Mouse (Mus musculus): ENCODE measurements around the gene Tmem135.

Gene Tmem135

DNA sequence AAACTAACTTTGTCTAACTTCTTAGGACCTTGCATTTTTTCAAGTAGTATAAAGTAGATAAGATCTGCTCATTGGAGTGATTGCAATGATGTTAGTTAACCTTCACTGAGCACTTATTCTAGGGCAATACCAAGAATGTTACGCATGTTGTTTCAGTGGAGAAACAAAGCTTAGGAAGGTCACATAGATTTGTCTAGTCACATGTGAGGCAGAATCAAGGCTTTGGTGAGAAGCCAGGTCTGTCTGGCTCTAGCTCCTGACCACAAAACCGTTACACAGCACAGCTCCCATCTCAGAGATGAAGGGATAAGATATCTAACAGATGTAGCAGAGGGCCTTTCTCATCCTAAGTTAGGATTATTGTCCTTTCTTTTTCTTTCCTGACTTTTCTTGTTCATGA lies 13.4 kb downstream of the Tmem135 start:
- WGBS: 82% methylated on average over 2 of the region's 2 CpGs

DNA sequence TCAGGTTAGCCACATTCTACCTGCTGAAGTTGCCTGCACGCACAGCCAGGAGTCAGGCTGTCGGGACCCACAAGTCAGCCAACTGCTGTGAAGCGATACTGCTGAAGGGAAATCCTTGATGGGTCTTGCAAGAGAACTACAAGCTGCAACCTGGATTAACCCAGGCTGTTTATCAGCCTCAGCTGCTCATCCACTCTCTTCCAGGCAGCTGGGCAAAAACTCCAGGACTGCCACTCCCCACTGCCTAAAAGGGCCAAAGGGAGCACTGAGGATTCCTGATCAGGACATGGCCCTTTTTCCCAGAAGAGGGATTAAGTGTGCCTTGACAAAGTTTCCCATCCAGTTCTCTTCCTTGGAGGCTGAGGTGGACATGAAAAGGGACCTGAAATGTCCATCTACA lies 15.0 kb downstream of the Tmem135 start:
- 92% methylated on average over 3 of the region's 3 CpGs for WGBS

DNA sequence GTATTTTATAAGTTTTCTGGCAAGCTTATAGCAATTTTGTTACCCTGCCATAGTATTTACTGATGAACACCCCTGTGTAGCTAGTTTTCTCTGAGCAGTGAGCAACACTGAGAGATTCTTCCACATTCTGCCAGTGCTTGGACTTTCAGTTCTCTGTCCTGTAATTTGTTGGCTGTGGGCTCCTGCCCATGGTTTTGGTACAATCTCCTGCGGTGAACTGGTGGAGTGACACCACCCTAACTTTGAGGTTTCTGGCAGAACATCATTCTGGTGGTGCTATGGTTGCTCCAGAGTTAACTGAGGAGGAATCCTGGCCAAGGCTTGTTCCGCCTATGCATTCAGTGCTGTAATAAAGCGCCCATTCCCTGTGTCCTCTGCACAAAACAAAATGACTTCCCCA lies 21.1 kb downstream of the Tmem135 start:
- 92% methylated on average over 3 of the region's 3 CpGs for WGBS

DNA sequence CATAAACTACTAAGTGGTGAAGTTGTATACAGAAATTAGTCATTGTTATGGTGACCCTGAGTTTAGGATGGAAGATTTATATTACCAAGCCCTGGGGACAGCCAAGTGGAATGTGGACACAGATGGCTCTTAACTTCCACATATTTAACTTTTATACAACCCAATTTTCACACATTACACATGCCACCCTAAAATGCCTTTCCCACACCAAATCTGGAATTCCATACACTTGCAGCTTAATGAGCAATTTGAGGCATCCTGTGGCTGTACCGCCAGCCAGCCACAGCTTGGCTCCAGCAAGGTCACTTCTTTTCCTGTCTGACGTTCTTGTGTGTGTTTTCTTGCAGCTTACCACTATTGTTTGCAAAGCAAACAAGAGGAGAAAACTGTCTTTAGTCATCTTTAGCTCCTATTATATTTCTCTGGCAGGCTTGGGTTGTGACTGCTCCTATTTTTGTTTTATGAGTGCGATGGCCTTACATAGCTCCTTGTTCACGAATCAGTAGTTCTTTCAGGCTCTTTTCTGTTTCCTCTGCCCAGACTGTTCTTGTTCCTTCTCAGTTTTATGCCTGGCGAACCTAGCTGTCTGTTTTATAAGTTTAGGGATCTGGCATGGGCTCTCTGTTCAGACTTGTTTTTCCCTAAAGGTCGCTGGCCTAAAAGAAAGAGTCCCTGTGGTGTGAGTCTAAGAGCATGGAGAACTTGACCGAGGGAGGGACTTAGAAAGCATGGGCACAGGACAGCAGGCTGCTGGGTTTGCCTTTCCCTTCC lies 22.9 kb downstream of the Tmem135 start:
- 31% methylated on average over 7 of the region's 7 CpGs for WGBS

DNA sequence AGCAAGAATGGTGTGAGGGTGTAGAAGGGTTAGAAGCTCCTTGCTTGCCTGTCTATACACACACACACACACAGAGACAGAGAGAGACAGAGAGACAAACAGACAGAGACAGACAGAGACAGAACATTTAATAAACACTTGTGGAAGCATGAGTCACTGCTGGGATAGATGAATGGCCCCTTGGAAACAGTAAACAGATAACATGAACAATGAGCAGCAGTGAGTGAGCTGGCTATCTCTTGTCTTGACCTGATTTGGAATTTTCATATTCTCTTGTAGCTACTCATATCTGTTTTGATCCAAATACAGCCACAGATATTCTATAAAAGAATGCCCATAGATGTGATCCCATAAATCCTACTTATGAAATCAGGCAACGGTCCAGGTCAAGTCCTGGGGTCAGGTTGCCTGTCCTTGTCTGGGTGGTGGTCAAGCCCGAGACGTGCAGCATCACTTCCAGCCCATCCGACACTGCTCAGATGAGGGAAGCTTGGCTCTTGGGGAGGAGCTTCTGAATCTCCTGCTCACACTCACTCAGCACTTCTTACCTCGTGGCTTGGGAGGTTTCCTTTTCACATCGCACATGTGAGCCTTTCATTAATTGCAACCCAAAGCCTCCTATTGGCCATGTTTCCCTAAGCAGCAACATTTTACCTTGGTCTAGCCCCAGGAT lies 32.3 kb downstream of the Tmem135 start:
- 90% methylated on average over 6 of the region's 6 CpGs for WGBS

DNA sequence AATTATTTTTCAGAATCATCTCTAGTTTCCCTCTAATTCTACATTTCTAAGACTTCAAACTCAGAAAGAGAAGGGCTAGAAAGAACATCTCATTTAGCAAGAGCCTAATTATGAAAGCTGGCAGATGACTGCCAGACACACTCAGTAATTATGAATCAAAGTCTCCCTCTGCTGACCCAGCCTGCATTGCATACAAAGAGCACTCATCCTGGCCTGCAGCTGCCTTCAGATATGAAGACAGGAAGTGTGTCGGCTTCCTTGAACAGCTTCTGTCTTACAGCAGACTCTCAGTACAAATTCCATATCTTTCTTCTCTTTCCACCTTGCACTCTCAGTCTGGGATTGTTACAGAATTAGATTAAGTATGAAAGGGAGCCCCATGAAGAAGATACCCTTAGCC lies 33.1 kb downstream of the Tmem135 start:
- 40% methylated on average over 1 of the region's 1 CpGs for WGBS

DNA sequence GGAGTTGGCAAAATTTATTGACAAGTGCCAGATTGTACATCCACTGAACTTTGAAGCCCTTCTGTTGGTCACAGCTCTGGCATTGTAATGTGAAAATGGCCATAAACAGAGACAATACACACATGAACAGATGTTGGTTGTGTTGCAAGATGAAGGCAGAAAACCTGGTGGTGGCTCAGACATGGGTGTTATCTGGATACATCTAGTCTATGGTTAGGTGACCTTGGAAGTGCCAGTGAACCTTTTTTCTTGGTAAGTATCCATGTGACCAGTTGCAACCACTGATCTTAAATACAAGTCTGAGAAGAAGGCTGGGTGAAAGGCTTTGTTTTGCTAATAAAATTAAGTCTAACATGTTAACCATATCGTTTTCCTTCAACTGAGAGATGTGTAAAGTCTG lies 33.9 kb downstream of the Tmem135 start:
- WGBS: 91% methylated on average over 1 of the region's 1 CpGs

DNA sequence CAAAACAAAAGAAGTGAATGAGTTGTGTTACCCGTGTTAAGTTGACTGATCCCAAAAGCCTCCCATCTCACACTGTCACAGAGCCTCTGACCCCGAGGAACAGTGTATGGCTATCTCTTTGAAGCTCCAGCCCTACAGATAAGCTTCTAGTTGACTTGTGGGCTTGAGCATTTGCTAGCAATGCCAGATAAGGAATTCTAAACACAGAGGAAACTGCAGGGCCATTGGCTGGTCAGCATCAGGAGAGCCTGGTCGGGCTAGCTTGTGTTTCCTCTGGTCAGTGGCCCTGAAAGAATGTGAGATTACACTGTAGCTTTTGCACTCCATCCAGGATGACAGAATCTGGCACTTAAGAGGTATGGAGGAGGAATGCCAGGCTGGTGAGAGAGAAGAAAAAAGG lies 36.4 kb downstream of the Tmem135 start:
- whole genome bisulfite sequencing: 80% methylated on average over 3 of the region's 3 CpGs

DNA sequence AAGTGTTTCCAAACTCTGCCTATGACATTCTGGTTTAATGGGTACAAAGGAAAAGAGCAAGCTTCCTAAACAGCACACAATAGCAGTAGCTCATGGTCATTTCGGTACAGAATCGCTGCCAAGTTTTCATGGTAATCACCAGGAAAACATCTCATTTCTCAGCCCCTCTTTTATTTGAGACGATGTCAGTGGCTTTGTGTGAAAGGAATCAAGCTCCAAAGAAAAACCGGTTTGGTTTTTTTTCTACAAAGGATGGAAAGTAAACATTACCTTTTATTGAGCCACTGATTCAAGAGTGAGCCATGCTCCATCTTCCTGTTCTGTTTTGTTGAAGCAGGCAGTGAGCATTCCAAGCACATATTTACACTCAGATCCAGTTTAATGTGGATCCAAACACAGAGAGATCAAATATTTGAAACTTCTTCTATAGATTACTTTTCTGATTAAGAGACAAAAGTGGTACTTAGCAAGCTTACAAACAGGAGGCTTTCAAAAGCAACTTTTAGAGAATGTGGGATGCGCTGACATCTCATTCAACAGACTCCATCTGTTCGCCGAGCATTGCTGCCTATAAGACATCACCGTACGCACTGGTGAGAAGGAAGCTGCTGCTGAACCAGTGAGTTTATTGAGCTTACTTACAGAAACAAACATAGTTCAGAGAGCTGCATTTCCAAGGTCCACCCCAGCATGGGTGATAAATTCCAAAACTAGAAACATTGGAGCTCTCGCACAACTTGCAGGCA lies 38.7 kb downstream of the Tmem135 start:
- 58% methylated on average over 10 of the region's 10 CpGs for WGBS

DNA sequence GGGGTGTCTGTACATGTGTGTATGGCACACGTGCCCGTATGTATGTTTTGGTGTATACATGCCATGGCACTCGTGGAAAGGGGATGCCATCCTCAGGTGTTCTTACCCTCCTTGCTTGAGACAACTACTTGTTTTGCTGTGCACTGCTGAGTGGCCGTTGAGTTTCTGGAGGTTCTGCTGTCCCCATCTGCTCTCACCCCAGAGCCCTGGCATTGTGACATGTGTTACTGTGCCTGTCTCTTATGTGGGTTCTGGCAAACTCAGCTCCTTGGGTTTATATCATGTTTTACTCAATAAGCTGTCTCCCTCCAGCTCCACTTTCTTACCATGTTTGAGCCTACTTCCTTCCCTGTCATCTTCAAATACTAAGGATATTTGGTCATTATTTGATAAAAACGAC lies 40.0 kb downstream of the Tmem135 start:
- 87% methylated on average over 5 of the region's 5 CpGs for WGBS

DNA sequence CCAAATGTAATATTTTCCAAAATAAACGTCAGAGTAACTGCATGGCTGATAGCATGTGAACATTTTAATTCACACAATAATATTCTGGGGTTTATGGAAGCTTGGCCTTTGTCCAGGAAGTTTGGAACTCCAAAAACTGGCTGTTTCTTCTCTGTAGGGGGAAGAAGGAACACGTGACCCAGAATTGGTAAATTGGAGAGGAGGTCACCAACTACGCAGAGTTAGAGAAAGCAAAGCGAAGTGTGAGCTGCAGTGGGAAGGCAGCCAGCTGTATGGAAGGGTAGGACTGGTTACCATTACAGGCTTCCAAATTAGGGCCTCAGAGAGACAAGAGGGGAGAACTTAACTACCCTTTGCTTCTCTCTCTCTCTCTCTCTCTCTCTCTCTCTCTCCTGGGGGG lies 47.7 kb downstream of the Tmem135 start:
- WGBS: 78% methylated on average over 4 of the region's 4 CpGs

DNA sequence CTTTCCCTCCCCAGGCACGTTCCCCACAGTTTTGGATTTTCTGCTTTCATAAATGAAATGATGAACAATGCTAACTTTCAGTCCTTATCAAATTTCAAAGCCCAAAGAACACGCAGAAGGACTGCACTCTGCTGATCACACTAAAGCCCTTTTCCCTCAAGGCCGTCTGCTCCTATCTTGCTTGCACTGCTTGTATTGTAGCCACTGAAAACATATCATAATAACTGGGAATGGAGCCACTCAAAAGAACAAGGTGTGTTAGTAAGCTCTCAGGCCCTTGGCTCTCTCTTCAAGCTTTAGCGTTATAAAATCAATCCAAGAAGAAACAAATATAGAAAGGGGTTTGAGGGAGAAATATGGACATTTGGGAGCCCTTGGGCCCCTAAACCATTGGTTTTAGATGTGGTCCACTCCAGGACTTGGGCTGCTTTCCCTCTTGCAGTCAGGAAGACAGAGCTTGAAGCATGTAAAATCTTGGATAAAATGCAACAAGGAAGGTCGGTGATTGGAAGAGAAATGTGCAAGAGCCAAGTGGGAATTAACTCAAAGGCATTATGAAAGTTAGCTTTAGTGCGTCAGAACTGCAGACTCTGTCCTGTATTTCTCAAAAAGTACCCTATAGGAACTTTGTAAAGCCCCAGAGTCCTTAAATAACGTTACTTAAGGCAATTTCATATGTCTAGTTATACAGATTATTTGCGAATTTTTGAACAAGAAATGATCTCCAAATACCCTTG lies 48.3 kb downstream of the Tmem135 start:
- WGBS: 82% methylated on average over 8 of the region's 8 CpGs

DNA sequence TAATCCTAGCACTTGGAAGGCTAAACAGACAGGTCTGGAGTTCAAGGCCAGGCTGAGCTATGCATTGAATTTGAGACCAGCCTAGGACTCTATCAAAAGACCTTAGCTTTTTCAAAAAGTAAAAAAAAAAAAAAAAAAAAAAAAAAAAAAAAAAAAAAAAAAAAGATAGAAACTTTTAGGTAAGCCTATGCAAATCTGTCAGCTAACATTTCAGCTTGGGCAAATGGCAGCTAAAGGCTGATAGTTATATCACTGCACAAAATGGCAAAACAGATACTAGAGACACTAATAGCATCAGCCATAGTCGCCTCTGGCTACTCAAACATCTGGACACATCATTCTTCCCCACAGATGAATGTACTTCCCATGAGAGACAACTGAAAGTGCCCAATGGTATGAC lies 64.2 kb downstream of the Tmem135 start:
- 83% methylated on average over 1 of the region's 1 CpGs for WGBS

DNA sequence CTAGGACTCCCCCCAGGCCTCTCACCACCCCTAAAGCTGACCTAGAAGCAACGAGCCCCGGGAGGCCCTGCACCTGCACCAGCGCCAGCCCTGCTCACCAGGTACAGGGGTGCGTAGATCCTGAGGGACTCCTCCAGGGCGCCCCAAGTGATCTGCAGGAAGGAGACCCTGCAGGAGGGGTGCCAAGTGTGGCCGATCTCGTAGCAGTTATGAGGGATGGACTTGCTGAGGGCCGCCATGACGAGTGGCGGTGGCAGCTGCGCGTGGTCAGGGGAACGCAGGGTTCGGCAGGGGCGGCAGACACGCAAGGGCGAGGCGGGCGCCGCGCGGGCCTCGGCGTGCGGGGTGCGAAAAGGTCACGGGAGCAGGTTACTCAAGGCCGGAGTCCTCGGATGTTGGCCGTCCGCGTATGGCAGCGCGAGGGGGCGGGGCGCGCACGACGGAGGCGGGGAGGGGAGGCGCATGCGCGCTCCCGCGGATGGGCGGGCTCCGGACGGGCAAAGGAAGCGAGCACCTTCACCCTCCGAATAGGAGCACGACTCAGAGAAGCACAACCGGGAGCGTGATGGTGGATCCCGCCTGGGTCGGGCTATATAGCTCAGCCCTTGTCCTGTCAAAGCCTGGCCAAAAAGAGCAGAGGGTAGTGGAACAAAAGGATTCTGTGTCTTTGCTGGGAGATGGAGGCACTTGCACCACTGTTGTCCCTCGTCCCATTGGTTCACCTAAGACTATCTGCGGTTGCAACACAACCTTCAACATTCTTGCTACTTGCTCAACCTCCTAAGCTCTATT lies 65.5 kb downstream of the Tmem135 start:
- WGBS: under 1% methylated on average over 57 of the region's 57 CpGs

DNA sequence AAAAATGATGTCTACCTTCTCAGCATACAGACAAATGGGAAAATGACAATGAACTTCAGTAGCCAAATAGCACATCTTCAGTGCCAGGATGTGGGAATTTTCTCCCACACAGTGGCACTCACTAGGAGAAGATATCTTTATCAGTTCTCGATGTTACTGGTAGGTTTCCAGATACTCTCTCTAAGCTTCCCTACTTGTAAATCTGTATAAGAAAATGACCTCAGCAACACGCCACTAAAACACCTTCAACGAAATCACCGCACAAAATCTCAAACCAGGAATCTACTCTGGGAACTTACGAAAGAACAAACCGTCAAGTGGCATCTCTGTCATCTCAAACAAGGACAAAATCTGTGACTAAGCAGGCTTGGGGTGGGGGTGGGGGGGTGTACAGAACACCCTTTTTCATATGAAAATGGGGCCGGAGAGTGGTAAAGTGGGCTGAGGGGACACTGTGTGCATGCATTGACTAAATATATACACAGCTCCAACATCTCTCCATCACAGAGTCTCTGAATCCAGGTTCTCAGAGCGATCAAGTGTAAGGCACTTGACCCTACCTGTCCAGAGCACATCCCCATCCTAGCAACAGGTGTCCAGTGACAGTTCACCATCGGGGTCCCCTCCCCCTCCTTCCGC lies 66.2 kb downstream of the Tmem135 start:
- WGBS: 6% methylated on average over 10 of the region's 10 CpGs

DNA sequence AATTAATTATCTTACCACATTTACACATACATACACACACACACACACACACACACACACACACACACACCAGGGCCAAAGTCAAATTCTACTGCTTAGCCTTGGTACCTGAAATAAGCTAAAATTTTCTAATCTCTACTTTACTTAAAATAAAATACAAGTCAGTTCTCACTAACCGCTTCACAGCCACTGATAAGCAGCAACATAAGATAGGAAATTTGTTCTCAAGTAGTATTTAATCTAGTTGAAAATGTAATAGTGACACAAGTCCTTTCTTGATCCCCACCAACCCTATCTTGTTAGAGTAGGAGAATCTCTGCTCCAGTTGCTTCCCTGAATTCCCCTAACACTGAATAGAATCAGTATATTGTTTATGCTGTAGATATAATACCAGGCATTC lies 67.6 kb downstream of the Tmem135 start:
- WGBS: 63% methylated on average over 1 of the region's 1 CpGs

DNA sequence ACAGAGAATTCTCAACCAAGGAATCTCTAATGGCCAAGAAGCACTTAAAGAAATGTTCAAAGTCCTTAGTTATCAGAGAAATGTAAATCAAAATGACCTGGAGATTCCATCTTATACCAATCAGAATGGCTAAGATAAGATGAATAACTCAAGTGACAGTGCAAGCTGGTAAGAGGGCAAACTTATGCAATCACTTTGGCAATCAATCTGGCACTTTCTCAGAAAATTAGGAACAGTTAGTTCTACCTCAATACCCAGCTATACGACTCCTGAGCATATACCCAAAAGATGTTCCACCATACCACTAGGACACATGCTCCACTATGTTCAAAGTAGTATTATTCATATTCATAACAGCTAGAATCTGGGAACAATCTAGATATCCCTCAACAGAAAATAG lies 74.1 kb downstream of the Tmem135 start:
- WGBS: 89% methylated on average over 1 of the region's 1 CpGs

DNA sequence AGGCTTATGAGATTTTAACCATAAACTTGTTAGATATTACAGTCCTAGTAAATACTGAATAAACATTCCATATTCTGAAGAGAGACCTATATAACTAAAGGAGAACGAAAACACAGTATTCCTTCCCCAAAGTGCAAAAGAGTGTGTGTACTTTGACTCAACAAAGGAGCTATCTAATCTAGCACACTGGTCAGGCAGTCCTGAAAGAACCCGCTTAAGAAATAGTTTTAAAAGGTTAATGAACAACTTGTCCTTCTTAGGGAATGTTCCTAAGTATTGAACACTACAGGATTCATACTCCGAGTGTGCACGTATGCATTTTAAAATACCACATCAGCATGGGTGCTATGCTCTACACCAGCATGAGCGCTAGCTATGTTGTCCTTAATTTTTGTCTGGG lies 76.3 kb downstream of the Tmem135 start:
- WGBS: 86% methylated on average over 5 of the region's 5 CpGs

DNA sequence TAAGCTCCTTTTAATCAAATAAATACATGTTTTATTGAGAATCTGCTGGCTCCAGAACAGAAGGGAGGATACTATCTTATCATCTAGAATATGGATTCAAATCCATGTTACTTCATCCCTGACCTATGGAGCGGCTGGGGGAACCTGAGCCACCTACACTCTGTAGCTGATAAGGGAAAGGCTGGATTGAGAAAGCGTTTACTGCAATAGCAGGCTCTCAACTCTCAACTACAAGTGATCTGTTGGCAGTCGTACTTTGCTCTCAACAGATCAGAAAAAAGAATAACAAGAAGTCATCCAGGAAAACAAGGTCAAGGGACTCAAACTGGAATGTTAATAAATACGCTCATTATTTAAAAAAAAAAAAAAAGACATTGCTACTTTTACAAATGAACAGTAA lies 77.3 kb downstream of the Tmem135 start:
- 69% methylated on average over 4 of the region's 4 CpGs for WGBS

DNA sequence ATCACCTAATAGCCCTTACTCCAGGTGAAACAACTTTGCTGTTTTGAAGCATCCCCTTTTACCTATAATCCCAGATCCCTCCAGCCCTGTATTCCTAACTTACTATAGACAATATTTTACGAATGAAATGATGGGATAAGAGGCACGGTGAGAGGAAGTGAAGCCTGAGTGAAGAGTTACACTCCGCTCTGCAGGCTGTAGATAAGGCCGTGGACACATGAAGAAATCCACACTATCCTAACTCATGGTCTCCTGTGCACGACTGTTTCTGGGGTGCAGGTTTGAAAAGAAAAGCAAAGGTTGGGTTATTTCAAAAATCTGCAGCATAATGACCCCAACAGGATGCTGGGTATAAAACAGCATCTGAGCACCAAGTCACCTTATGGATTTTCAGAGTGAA lies 77.8 kb downstream of the Tmem135 start:
- WGBS: 88% methylated on average over 5 of the region's 5 CpGs

DNA sequence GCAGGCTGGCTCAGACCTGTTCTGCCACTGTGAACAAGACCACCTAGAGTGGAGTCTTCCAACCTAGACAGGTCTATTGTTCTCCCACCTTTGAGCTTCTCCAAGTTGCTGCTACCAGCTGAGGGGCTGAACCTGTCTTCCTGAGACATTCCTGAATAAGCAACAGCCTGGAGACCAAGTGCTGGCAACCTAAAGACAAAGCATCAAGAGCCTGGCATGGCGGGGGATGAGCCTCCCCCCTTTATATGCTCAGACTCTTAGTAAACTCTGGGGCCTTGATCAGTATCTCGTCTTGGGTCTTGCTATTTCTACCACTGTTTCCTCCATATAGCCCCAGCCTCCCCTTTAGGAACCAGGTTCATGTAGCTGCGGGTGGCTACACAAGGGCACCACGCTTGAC lies 81.3 kb downstream of the Tmem135 start:
- WGBS: 87% methylated on average over 4 of the region's 4 CpGs

Measured in cerebral cortex, adult 2 months (tissue).